Mouse (Mus musculus) intestine, postnatal 0 days (tissue): ENCODE results near the gene Pitpnc1. TPM values are rescaled to one million over a fixed set of nuclear protein-coding genes. Genes with fewer than 3 reads are reported as not detected.

Source experiments
- ATAC-seq: fragments of 200-750 bp; cut with Nextera tagmentation; 2 replicates; pipeline ENCODE4 v1.8.0; 2017; ENCODE audit warnings: mild to moderate bottlenecking, moderate TSS enrichment, moderate library complexity
- H3K27ac ChIP-seq: fragments of 300-500 bp; sonication (generic); 2 replicates; pipeline ENCODE4 v1.5.1; 2014; ENCODE audit warnings: mild to moderate bottlenecking, low read depth, low read length, moderate library complexity
- H3K27me3 ChIP-seq: fragments of 300-500 bp; sonication (generic); replicated peaks from 2 replicates; pipeline ENCODE4 v1.6.1; 2014; ENCODE audit warnings: low read length, mixed read lengths; ENCODE audit not compliant: control insufficient read depth, insufficient read depth
- H3K36me3 ChIP-seq: fragments of 300-500 bp; sonication (generic); 2 replicates; pipeline ENCODE4 v1.6.1; 2014; ENCODE audit warnings: mild to moderate bottlenecking, moderate library complexity; ENCODE audit not compliant: control insufficient read depth, insufficient read depth
- H3K4me1 ChIP-seq: fragments of 300-500 bp; sonication (generic); replicated peaks from 2 replicates; pipeline ENCODE4 v1.6.1; 2014; ENCODE audit warnings: antibody characterized with exemption, low read length, mixed read lengths; ENCODE audit not compliant: control insufficient read depth, insufficient read depth
- H3K4me2 ChIP-seq: fragments of 300-500 bp; sonication (generic); replicated peaks from 2 replicates; pipeline ENCODE4 v1.6.1; 2014; ENCODE audit warnings: low read depth, mild to moderate bottlenecking, moderate library complexity
- H3K4me3 ChIP-seq: fragments of 300-500 bp; sonication (generic); 2 replicates; pipeline ENCODE4 v1.5.1; 2014; ENCODE audit warnings: low read depth, low read length
- H3K9ac ChIP-seq: fragments of 300-500 bp; sonication (generic); 2 replicates; pipeline ENCODE4 v1.6.1; 2014; ENCODE audit warnings: mild to moderate bottlenecking, low read depth, low read length
- H3K9me3 ChIP-seq: fragments of 300-500 bp; sonication (generic); 2 replicates; pipeline ENCODE4 v1.6.1; 2016; ENCODE audit warnings: mixed run types; ENCODE audit not compliant: control insufficient read depth
- CTCF ChIP-seq: sonication (generic); IDR thresholded peaks from 2 replicates; pipeline ENCODE4 v1.5.1; 2016; ENCODE audit warnings: low read depth, mild to moderate bottlenecking, control low read depth, antibody characterized with exemption, moderate library complexity
- WGBS: fragments of 180-500 bp; shearing (Covaris S2); extraction: QIAGEN DNeasy Blood & Tissue Kit; methylation state at CpG from one replicate; pipeline ENCODE4 v1.1.7; 2014; 5-methylcytosine and 5-hydroxymethylcytosine counted together
- polyA plus RNA-seq: library from polyadenylated mRNA; unstranded; fragments of >200 nt; fragmentation: Nextera tagmentation; extraction: Ambion mirVana; gene quantifications from 2 replicates; pipeline ENCODE4 v1.2.1, GENCODE M21; 2015

The Pitpnc1 gene
- polyA plus RNA-seq, 1 experiment from 2014 or later, result 4.4 TPM

GRCm38 (mm10) chr11:107469031-107469522 lies 1.4 kb downstream of the Pitpnc1 start:
- Histone ChIP-seq H3K4me3 (peak overlapping the region; percentile 72), H3K9me3 (no peaks in the 10 kb centered on the region), H3K27ac (0 out of 2 replicates have a peak overlapping the region, but pooled peaks have one; percentile 60), H3K27me3 (no peaks in the 10 kb centered on the region), H3K4me2 (peak overlapping the region; percentile 100), H3K9ac (peak overlapping the region; percentile 64), H3K36me3 (no peaks in the 10 kb centered on the region), H3K4me1 (no peaks in the 10 kb centered on the region)
- peak; percentile 59 for ATAC-seq
- peak; percentile 94 for TF ChIP-seq CTCF
- WGBS, result under 1% methylated on average over 38 of the region's 38 CpGs

- Histone ChIP-seq H3K36me3 (no peaks in the 10 kb centered on the region), H3K27me3 (no peaks in the 10 kb centered on the region), H3K27ac (no peak overlapping the region), H3K9ac (no peak overlapping the region), H3K4me1 (no peaks in the 10 kb centered on the region), H3K9me3 (no peaks in the 10 kb centered on the region), H3K4me2 (peak overlapping the region; percentile 100), H3K4me3 (peak overlapping the region; percentile 72)
- no peak for TF ChIP-seq CTCF
- ATAC-seq, result no peak
- WGBS, result 25% methylated on average over 16 of the region's 16 CpGs
Observed at GRCm38 (mm10) chr11:107468252-107469030, 2.1 kb downstream of the Pitpnc1 start.

GRCm38 (mm10) chr11:107466611-107467391 lies 3.7 kb downstream of the Pitpnc1 start:
- ATAC-seq, result no peak
- H3K27ac ChIP-seq, result no peak overlapping the region
- WGBS, result 59% methylated on average over 6 of the region's 6 CpGs
- no peak overlapping the region for H3K9ac ChIP-seq
- H3K9me3 ChIP-seq, result no peaks in the 10 kb centered on the region
- H3K4me2 ChIP-seq, result no peak overlapping the region
- H3K4me3 ChIP-seq, result no peak overlapping the region
- TF ChIP-seq CTCF, result no peak
- no peaks in the 10 kb centered on the region for H3K27me3 ChIP-seq
- no peaks in the 10 kb centered on the region for H3K4me1 ChIP-seq
- no peaks in the 10 kb centered on the region for H3K36me3 ChIP-seq

- Histone ChIP-seq H3K9me3 (no peaks in the 10 kb centered on the region), H3K27ac (no peak overlapping the region), H3K9ac (no peak overlapping the region), H3K27me3 (no peaks in the 10 kb centered on the region), H3K36me3 (no peaks in the 10 kb centered on the region), H3K4me1 (no peaks in the 10 kb centered on the region), H3K4me3 (no peak overlapping the region), H3K4me2 (no peak overlapping the region)
- no peak for ATAC-seq
- 0% methylated on average over 1 of the region's 1 CpGs for WGBS
- no peak for TF ChIP-seq CTCF
Observed at GRCm38 (mm10) chr11:107465969-107466368, 4.5 kb downstream of the Pitpnc1 start.

- no peak overlapping the region for H3K27ac ChIP-seq
- no peaks in the 10 kb centered on the region for H3K36me3 ChIP-seq
- no peak overlapping the region for H3K9ac ChIP-seq
- no peak for ATAC-seq
- no peak for TF ChIP-seq CTCF
- H3K4me3 ChIP-seq, result no peak overlapping the region
- no peaks in the 10 kb centered on the region for H3K9me3 ChIP-seq
- no peaks in the 10 kb centered on the region for H3K4me1 ChIP-seq
- WGBS, result 88% methylated on average over 4 of the region's 4 CpGs
- H3K4me2 ChIP-seq, result no peak overlapping the region
- no peaks in the 10 kb centered on the region for H3K27me3 ChIP-seq
Observed at GRCm38 (mm10) chr11:107465041-107465440, 5.5 kb downstream of the Pitpnc1 start.

GRCm38 (mm10) chr11:107464141-107464540 lies 6.4 kb downstream of the Pitpnc1 start:
- H3K4me1 ChIP-seq, result no peaks in the 10 kb centered on the region
- no peak for ATAC-seq
- WGBS, result 68% methylated on average over 6 of the region's 6 CpGs

More at GRCm38 (mm10) chr11:107464141-107464540, 6.4 kb downstream of the Pitpnc1 start:
- H3K9ac ChIP-seq, result no peak overlapping the region
- H3K4me3 ChIP-seq, result no peak overlapping the region
- no peaks in the 10 kb centered on the region for H3K36me3 ChIP-seq
- H3K27me3 ChIP-seq, result no peaks in the 10 kb centered on the region
- no peaks in the 10 kb centered on the region for H3K9me3 ChIP-seq
- no peak for TF ChIP-seq CTCF
- no peak overlapping the region for H3K27ac ChIP-seq
- H3K4me2 ChIP-seq, result no peak overlapping the region
